Mouse (Mus musculus) hematopoietic stem cell, adult 5-6 weeks (primary cell): ENCODE results near the gene Hagh. TPM values are rescaled to one million over a fixed set of nuclear protein-coding genes. Genes with fewer than 3 reads are reported as not detected.
A peak's percentile ranks its signal among the peaks of the same experiment; 100 is the strongest.

Source experiments
- ATAC-seq, 2 experiments: fragments of 125-278 bp in 1 of 2; replicated peaks in 1 of 2; 2 replicates each; pipeline ENCODE4 v1.8.0; 2016 to 2017; ENCODE audit warnings: inconsistent platforms in 2 of 2, mild to moderate bottlenecking in 2 of 2, moderate number of reproducible peaks in 2 of 2, low read depth in 1 of 2, moderate TSS enrichment in 1 of 2; ENCODE audit not compliant: low FRiP score in 2 of 2, poor library complexity in 2 of 2, severe bottlenecking in 2 of 2, insufficient read depth in 1 of 2, low TSS enrichment in 1 of 2
- total RNA-seq: library from RNA; stranded (forward); fragments of 172-1452, 232-1000 nt; gene quantifications from 2 replicates; pipeline ENCODE4 v1.2.3, GENCODE M21; 2017

The Hagh gene
- total RNA-seq, 1 experiment from 2014 or later: 24.6 TPM

DNA sequence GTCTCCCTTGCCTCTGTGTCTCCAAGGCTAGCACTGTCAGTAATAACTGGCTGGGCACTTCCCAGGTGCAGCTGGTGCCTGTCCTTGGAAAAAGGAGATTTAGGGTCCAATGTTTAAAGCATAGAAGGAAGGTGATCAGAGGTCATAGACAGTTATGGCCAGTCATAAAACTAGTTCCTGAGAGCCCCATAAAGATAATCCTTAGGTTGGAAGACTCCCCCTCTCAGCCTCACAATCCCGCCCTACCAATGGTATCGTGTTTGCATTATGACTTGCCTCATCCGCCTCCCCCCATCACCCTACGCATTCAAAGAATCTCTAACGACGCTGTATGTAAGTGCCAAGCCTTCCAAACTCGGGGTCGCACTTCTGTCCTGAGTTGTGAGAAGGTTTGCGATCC is 4.6 kb downstream of the Hagh start:
- no peak for ATAC-seq

DNA sequence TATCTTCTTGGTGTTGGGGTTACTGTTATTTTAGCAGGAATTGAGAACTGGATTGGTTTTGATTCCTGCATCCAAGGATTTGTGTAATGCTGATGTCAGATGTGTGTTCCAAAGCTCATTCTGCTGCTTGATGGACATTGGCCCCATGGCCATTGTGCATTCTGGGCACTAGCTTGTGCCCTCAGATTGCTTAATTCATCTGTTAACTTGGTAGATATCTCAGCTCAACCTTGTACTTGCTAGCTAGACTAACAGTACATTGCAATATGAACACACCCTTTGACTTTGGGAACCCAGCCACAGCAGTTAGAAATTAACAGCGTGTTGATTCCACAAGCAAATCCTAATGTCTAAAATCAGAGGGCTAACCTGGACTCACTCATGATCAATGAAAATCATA is 7.4 kb downstream of the Hagh start:
- ATAC-seq: no peak

DNA sequence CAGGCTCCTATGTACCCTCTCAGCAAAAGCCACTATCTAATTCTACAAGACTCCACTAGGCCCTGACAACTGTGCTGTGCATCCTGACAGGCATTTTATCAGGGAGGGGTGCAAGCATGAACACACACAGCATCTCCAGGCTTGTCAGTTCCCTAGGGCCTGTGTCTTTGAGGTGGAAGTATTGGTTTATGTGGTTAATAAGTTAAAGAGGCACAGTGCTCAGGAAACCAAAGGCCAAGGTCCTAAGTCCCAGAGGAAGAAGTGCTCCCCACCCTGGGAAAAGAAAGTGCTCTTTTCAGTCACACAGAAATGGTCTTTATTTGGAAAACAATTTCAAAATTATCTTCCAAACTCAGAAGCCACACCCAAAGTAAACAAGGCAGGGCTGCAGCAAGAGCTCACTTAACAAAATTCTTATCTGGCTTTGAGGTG is 8.7 kb downstream of the Hagh start:
- ATAC-seq: no peak

DNA sequence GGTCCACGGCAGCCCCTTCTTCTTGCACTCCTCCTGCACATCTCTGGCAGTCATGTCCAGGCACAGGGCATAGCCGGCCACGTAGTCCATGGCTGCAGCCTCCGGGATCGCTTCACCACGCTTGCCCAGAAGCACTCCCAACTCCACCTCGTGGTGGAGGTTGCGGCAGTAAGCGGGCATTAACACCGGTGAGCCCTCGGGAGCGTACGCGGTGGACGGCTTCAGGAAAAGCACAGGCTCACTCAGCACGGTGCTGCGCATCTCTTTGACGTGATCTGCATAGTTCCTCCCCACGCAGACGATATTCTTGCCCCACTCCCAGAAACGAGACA is 9.8 kb downstream of the Hagh start:
- peak; percentile 19 to 55; a peak in 3 of 4 replicates for ATAC-seq

DNA sequence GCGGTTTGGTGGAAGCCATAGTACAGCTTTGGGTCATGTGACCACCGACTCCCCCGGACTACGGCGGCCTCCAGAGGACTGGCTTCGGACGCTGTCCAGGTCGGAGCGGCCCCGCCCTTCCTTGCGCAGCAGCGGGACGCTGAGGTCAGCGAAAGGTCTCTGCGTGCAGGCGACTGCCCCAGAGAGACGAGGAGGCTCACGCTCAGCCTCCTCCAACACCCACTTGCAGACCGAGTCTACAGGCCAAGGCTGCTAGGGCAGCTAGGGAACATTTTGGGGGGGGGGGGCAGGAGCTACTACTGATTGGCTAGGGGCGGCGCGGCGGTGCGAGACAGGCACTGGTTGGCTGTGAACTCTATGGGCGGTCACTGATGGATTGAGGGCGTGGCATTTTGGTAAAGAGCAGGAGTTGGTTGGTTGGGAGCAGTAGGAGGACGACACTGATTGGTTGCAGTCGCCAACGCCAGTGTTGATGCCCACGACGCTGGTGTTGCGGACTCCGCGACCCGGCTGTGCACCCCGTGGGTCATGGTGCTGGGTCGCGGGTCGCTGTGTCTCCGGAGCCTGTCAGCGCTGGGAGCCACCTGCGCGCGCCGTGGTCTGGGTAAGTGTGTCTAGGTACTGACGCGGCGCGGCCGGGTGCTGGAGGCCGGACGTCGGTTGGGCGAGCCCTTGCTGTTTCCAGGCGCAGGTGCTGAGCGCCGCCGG is 10.3 kb downstream of the Hagh start, which contains the start of gene Fahd1:
TSS of gene Fahd1 (minus strand) at position 300 of the 708 bp plus-strand sequence.
- peak; percentile 97 to 98 for ATAC-seq

DNA sequence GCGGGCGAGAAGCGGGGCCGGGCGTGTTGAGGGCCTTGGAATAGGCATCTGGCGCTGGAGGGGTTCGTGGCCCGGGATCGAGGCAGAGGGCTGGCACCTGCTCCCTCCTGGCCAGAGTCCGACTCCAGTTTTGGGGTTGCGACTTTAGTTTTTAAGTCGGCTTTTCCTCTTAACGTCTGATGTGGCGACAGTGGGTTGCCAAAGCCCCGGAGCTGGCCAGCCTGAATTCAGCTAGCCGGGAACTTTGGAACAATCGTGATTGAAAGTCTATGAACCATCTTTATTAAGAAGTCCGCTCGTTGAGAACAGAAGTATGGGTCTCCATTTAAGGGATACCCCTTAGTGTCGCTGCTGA is 10.8 kb downstream of the Hagh start:
- no peak; a peak in 1 of 4 replicates for ATAC-seq

DNA sequence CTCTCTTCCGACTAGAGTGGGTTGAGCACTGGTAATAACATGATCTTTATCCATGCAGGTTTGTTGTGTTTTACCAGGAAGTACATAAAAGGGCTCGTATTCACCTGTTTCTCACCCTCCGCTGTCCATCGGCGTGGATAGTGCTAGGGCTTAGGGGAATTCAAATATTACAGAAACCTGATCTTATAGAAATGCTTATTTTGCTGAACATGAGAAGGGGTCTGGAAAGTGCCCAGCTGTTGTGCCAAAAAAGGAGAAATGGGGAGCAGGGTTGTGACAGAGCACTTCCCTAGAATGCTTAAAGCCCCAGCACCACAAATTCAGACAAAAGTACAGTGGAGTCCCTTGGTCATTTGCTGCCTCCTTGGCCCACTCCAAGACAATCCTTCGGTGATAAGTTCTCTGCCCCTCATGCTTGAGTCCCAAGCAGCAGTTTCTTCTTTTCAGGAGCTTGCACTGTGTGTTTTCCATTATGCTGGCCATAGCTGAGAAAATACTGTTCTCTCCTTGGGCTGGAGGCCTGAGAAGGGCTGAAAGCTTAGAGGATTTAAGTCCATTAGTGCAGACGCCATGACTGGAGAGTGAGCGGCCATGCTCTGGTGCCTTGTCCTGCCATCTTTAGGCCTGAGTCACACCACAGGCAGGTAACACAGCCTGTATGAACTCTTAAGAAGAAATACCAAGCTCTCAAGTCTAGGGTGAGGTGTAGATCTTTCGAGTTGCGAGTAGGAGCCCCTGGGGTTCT is 11.6 kb downstream of the Hagh start:
- no peak for ATAC-seq

DNA sequence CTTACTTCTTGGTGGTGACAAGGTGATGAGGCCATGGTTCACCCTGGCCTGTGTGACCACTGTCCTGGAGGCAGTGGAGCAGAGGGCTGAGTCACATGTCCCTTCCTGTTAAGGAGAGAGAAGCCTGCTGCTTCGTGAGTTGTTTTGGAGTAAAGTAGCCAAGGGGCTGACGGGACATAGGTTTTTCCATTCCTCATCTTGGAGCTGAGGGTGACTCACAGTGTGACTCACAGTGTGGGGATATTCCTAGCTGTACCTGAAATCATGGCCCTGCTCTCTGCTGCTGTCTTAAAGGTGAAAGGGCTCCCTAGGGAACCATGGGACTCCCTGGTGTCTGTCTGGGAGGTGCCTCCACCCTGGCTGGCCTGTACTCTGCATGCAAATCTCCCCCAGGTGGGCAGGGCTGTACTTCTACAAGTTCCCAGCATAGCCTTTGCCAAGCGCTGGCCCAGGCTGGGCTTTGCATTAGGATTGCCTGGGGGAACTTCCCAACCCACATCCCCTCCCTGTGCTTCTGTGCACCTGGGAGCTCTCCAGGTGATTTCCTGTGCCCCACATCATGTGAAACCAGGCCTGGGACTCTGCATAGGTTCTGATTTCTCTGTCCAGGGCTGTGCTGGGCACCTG is 16.0 kb downstream of the Hagh start:
- ATAC-seq: no peak

DNA sequence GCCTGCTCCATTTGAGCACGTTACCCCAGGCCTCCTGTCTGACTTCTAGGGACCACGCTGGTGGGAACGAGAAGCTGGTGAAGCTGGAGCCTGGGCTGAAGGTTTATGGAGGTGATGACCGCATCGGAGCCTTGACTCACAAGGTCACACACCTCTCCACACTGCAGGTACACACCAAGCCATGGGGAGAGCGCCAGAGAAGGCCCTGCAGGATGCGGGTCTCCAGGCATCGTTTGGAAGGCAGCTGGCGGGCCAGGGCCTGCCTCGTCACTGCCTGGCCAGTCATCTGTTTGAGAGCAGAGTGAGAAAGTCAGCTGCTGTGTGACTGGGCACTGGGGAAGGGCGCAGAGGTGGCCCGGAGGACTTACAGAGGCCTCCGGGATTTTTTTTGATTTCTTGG is 16.6 kb downstream of the Hagh start:
- ATAC-seq: no peak

DNA sequence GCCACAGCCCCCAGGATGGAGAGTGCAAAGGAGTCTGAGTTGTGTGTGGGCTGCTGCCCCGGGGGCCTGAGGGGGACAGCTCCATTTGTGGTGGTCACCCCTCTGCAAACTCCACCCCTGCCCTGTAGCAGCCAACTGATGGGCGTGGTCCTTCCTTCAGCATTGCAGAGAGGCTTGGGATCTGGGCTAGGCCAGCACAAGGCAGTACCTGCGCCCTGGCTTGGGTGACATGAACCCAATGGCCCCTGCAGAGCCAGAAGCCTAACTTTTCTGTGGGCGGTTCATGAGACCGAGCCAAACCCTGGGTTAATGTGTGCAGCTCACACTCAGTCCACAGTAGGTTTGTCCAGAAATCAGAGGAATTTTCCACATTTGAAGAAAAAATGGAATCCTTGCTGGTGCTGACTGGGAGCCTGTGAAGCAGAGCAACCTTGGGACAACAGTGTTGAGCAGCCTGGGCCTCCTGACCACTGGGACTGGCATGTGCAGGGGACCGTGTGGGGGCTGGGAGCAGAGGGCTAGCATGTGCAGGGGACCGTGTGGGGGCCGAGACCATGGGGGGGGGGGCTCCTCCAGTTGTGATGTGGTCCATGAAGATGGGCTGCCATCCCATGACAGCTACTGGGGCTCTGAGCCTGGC is 18.0 kb downstream of the Hagh start:
- no peak for ATAC-seq

DNA sequence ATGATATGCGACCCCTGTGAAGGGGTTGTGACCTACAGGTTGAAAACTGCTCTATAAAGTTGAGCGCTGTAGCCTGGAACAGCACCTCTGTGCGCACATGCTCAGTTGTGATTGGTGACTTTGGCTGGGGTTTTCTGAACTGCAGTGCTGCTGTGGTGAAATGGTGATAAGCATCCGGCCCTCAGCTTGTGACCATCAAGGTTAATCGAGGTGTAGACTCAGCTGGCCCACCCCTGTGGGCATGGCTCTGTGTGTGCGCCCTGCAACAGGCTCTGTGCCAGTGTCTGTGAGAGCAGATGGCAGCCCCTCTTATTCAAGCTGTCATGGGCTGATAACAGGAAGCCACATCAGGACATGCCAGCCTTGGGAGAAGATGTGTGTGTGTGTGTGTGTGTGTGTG is 19.0 kb downstream of the Hagh start:
- ATAC-seq: peak in 1 of 2 experiments; percentile 40; a peak in 2 of 4 replicates

DNA sequence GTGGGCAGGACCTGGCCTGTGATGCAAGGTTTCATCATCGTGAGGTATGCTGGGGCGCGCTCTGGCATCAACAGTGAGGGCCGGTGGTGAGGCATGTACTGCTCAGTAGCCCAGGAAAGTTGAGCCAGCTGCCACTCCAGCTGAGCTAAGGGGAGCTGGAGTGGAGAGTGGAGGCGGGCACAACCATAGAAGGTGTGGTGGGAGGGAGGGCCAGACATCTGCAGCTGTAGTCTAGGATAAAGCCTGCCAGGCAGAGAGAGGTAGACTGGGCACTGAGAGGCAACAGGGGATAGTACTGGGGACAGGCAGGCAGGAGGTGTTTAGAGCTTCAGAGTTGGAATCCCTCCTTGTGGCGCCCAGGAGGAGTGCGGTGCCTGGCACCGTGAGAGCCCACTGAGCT is 20.1 kb downstream of the Hagh start:
- ATAC-seq: no peak

DNA sequence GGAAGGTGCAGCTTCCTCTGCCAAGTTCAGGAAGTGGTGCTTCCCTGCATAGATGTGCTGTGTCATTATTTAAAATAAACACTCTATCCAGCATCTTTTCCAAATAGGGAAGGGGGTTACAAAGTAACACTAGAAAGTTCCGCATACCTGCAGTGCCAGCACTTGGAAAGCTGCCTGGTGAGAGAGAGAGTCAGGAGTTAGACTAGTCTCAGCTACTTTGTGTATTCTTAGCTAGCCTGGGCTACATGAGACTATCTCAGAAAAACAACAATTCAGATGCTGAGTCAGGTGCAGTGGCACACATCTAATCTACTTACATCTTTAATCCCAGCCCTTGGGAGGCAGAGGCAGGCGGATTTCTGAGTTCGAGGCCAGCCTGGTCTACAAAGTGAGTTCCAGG is 21.8 kb downstream of the Hagh start:
- no peak for ATAC-seq

DNA sequence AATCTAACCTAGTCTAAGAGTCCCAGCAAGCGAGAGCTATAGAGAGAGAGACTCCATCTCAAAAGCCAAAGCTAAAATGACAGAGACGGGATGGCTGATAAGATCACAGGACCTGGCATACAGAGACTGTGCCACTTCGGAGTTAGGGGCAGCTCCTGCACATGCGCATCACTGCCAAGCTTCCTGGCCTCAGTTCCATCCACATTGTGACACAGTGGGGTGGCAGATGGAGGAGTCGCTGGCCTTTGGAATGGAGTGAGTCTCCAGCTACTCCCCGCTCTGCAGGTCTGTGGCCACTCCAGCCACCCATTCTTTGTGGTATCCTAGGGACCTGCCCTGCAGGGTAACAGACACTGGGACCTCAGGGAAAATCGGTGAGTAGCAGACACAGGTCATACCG is 25.8 kb downstream of the Hagh start, which contains the start of gene Igfals:
TSS of gene Igfals (plus strand) at position 222 of the 400 bp plus-strand sequence.
- ATAC-seq: no peak

DNA sequence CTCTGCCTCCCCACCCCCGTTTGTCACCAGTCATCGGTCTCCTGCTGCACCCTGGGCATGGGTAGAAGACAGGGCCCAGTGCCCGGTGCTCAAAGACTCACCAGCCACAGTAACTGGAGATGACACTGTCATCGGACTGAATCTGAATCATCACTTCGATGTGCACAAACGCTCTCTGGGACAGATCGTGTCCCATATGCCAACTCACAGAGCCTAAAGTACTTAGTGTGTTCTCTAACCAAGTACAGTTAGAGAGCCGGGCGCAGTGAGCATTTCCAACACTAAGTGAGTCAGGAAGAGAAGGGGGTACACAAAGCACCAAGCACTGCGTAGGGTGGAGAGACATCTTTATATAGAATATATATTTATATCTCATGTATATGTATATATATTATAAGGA is 28.0 kb downstream of the Hagh start:
- no peak for ATAC-seq

DNA sequence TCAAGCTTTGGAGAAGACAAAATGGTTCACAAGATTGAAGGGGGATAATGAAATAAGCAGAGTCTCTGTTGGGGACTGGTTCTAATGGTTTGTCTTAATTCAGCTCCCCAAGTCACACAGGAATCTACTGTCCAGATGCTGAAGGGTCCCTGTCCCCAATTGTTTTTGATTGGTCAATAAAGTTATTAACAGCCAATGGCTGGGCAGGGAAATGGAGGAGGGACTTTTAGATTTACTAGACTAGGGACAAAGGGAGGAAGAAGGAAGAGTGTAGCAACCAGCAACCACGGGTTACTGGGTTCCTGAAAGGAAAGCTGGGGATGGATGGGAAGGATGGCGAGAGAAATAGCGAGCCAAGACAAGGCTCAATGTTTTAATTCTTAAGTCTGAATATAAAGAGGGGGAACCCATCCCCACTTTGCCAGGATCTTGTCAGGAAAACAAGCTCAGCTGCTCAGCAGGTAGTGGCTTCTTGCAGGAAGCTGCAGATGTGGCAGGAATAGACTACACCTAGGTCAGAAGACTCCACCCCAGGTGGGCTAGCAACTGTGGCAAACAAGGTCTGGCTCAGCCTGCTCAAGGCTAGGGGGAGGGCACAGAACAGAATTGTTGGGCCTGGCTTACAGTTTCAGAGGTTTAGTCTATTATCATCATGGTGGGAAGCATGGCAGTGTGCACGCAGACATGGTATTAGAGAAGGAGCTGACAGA is 33.9 kb downstream of the Hagh start:
- no peak for ATAC-seq

DNA sequence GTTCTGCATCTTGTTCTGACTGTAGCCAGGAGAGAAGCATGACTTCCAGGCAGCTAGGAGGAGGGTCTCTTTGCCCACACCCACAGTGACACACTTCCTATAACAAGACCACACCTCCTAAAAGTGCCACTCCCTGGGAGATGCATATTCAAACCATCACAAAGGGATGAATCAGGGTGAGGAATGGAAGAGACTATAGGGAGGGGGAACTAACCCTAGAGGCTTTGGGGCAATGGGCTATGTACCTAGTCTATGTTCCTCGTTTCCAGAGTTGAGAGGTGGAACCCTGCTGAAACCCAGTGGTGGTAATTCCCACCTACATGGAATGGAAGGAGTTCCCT is 34.4 kb downstream of the Hagh start:
- no peak for ATAC-seq

DNA sequence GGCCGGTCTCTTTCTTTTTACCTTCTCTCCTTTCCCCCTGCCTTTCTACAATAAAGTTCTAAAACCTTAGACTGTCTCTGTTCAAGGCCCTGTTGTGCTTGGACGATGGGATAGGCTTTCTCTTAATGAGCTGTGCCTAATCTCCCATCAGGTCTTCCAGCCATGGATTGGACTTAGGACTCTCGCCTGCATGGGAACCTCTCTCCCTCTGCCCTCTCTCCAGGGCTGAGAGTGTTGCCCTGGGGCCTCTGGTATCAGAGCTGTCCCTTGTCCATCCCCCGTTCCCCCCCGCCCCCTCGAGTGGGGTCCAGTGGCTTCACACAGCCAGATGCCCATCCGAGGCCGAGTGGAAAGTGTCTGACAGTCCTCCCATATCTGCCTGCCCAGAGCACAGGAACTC is 35.0 kb downstream of the Hagh start:
- no peak for ATAC-seq
